29 mouse cellular contexts compared by ENCODE assay signal in the genomic region with DNA sequence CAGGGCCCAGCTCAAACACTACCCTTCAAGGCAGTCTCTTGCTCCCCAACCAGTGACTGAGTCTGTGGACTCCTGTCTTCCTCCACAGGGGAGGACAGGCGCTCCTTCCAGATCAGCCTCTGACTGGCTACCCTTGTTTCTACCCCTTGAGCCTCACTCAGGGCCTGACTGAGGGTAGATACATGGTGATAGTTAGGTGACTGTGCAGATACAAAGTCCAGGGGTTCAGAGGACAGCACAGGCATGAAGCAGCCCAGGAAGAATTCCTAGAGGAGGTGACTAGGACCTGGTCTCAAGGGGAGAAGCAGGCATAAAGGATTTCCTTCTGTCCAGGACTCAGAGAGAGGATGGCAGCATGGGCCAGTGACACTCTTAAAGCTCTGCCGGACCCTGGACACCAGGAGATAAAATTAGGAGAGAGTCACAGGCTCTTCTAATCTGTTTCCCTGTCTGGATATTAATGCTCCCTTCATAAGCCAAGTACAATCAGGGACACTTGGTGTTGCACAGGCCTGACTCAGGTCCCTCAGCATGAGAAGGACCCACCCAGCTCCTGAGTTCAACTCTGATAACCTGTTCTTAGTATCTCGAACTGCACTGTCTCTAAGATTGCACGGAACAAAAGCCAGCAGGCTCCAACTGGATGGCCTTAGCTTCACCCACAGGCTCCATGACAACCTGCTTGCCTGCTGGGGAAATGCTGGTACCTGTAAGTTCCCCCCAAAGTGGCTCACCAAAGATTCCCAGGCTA. TPM values are rescaled to one million over a fixed set of nuclear protein-coding genes. Genes with fewer than 3 reads are reported as not detected.
DNase-seq lines count a peak whose midpoint lies in the region; ATAC-seq and TF ChIP-seq lines count a peak whose summit lies in the region.
"Had no signal": no experiment of that assay in that cellular context is flagged by ENCODE, and none has a peak within 500 bp of the region (broad histone marks: within the 10 kb centered on the region; RNA-seq: fewer than 3 reads in every experiment).

No protein-coding gene starts in this region.

- no peaks in the 10 kb centered on the region for H3K36me3 ChIP-seq in heart, embryonic 11.5 days (ENCODE audit: control insufficient read depth, insufficient read depth, low read length)
- H3K36me3 ChIP-seq in kidney, adult 2 months (ENCODE audit: control insufficient read depth, insufficient read depth, low read length): no peaks in the 10 kb centered on the region
- H3K36me3 ChIP-seq in intestine, embryonic 16.5 days (ENCODE audit: control insufficient read depth, insufficient read depth, low read length): no peaks in the 10 kb centered on the region
- no peaks in the 10 kb centered on the region for H3K36me3 ChIP-seq in stomach, embryonic 16.5 days (ENCODE audit: control insufficient read depth, insufficient read depth, low read length)
- H3K36me3 ChIP-seq in liver, embryonic 11.5 days (ENCODE audit: control insufficient read depth, insufficient read depth, low read length): no peaks in the 10 kb centered on the region
- H3K36me3 ChIP-seq: embryonic facial prominence, embryonic 13.5 days; forebrain, embryonic 10.5 days; forebrain, embryonic 15.5 days; limb, embryonic 12.5 days; lung, embryonic 15.5 days; midbrain, embryonic 12.5 days; neural tube, embryonic 12.5 days had no signal

- intact Hi-C loops in heart, postnatal 25 days (cut with DNase I): no loop called here

- H3K4me3 ChIP-seq in heart, embryonic 11.5 days (ENCODE audit: low read depth, low read length): no peak overlapping the region
- no peak overlapping the region for H3K4me3 ChIP-seq in kidney, adult 2 months (ENCODE audit: insufficient read depth, low read depth, low read length)
- H3K4me3 ChIP-seq in intestine, embryonic 16.5 days (ENCODE audit: low read length): no peak overlapping the region
- no peak overlapping the region for H3K4me3 ChIP-seq in stomach, embryonic 16.5 days (replicated peaks; ENCODE audit: low read length)
- no peak overlapping the region for H3K4me3 ChIP-seq in liver, embryonic 11.5 days (ENCODE audit: low read depth, low read length)
- H3K4me3 ChIP-seq: embryonic facial prominence, embryonic 13.5 days; forebrain, embryonic 10.5 days; forebrain, embryonic 15.5 days; limb, embryonic 12.5 days; lung, embryonic 15.5 days; megakaryocyte, embryonic 14.5 days; midbrain, embryonic 12.5 days; myocyte; neural tube, embryonic 12.5 days had no signal

- H3K27ac ChIP-seq in heart, embryonic 11.5 days (ENCODE audit: low read depth, low read length): peak overlapping the region; percentile 67
- H3K27ac ChIP-seq in kidney, adult 2 months (ENCODE audit: insufficient read depth, low read depth, low read length): no peak overlapping the region
- H3K27ac ChIP-seq in intestine, embryonic 16.5 days (ENCODE audit: low read length): peak overlapping the region; percentile 86
- H3K27ac ChIP-seq in stomach, embryonic 16.5 days (ENCODE audit: low read length): peak overlapping the region; percentile 30
- no peak overlapping the region for H3K27ac ChIP-seq in liver, embryonic 11.5 days (ENCODE audit: low read depth, low read length)
- H3K27ac ChIP-seq: embryonic facial prominence, embryonic 13.5 days; forebrain, embryonic 10.5 days; forebrain, embryonic 15.5 days; kidney, postnatal 0 days; limb, embryonic 12.5 days; lung, embryonic 15.5 days; midbrain, embryonic 12.5 days; neural tube, embryonic 12.5 days had no signal

- DNase-seq in heart, postnatal 25 days (ENCODE audit: low spot score): no peak
- peak; percentile 44 for DNase-seq in kidney, adult 2 months
- DNase-seq in kidney, adult 11 months: no peak
- no peak for DNase-seq in liver, embryonic 11.5 days (ENCODE audit: low spot score)
- DNase-seq: adrenal gland, postnatal 25 days; cerebellum, adult 11-12 months; cerebellum, adult 9-11 months; gastrocnemius, postnatal 10 days; kidney, adult 18-20 months; lung, postnatal 36 days; right cerebral cortex, postnatal 4 days; thymus, adult 18-20 months; thymus, postnatal 25 days had no signal

- H3K9me3 ChIP-seq in heart, embryonic 11.5 days (replicated peaks; ENCODE audit: control insufficient read depth, low read length): no peaks in the 10 kb centered on the region
- no peaks in the 10 kb centered on the region for H3K9me3 ChIP-seq in intestine, embryonic 16.5 days (ENCODE audit: control insufficient read depth, low read length)
- H3K9me3 ChIP-seq in stomach, embryonic 16.5 days (replicated peaks; ENCODE audit: control insufficient read depth, low read length): no peaks in the 10 kb centered on the region
- H3K9me3 ChIP-seq in liver, embryonic 11.5 days (ENCODE audit: control insufficient read depth, low read length): no peaks in the 10 kb centered on the region
- H3K9me3 ChIP-seq: embryonic facial prominence, embryonic 13.5 days; forebrain, embryonic 10.5 days; forebrain, embryonic 15.5 days; limb, embryonic 12.5 days; lung, embryonic 15.5 days; megakaryocyte, embryonic 14.5 days; midbrain, embryonic 12.5 days; neural tube, embryonic 12.5 days had no signal

- H3K27me3 ChIP-seq in heart, embryonic 11.5 days (ENCODE audit: control insufficient read depth, insufficient read depth, low read length): no peaks in the 10 kb centered on the region
- no peaks in the 10 kb centered on the region for H3K27me3 ChIP-seq in kidney, adult 2 months (replicated peaks; ENCODE audit: control insufficient read depth, insufficient read depth, low read length)
- H3K27me3 ChIP-seq in intestine, embryonic 16.5 days (replicated peaks; ENCODE audit: control insufficient read depth, insufficient read depth, low read length): no peaks in the 10 kb centered on the region
- H3K27me3 ChIP-seq in stomach, embryonic 16.5 days (ENCODE audit: control insufficient read depth, insufficient read depth, low read length): no peaks in the 10 kb centered on the region
- H3K27me3 ChIP-seq in liver, embryonic 11.5 days (replicated peaks; ENCODE audit: control insufficient read depth, insufficient read depth, low read length): no peaks in the 10 kb centered on the region
- H3K27me3 ChIP-seq: embryonic facial prominence, embryonic 13.5 days; forebrain, embryonic 15.5 days; limb, embryonic 12.5 days; lung, embryonic 15.5 days; midbrain, embryonic 12.5 days; neural tube, embryonic 12.5 days; Patski had no signal

- H3K4me2 ChIP-seq in heart, embryonic 11.5 days: no peak overlapping the region
- no peak overlapping the region for H3K4me2 ChIP-seq in intestine, embryonic 16.5 days (ENCODE audit: low read depth, low read length)
- H3K4me2 ChIP-seq in stomach, embryonic 16.5 days (ENCODE audit: low read depth, low read length): no peak overlapping the region
- no peak overlapping the region for H3K4me2 ChIP-seq in liver, embryonic 11.5 days
- H3K4me2 ChIP-seq: embryonic facial prominence, embryonic 13.5 days; forebrain, embryonic 15.5 days; limb, embryonic 12.5 days; lung, embryonic 15.5 days; midbrain, embryonic 12.5 days; neural tube, embryonic 12.5 days had no signal

- ATAC-seq in heart, embryonic 11.5 days (replicated peaks; ENCODE audit: insufficient number of reproducible peaks, low FRiP score, low TSS enrichment): no peak
- ATAC-seq in intestine, embryonic 16.5 days: peak; percentile 87
- no peak for ATAC-seq in stomach, embryonic 16.5 days (ENCODE audit: insufficient read depth, low FRiP score)
- no peak for ATAC-seq in activated CD4-positive, CD25-positive, alpha-beta regulatory T cell, adult 4 months
- ATAC-seq in liver, embryonic 11.5 days (replicated peaks; ENCODE audit: low FRiP score): no peak
- ATAC-seq: forebrain, embryonic 15.5 days; hindbrain, embryonic 16.5 days; Patski had no signal

- whole genome bisulfite sequencing in heart, embryonic 11.5 days (ENCODE audit: insufficient replicate concordance): 61% methylated on average over 4 of the region's 4 CpGs
- WGBS in kidney, adult 2 months: 88% methylated on average over 4 of the region's 4 CpGs
- WGBS in intestine, embryonic 16.5 days: 71% methylated on average over 4 of the region's 4 CpGs
- WGBS in stomach, embryonic 16.5 days: 77% methylated on average over 4 of the region's 4 CpGs
- 81% methylated on average over 4 of the region's 4 CpGs for WGBS in liver, embryonic 11.5 days

- peaks cover 41% of the 10 kb centered on the region for H3K4me1 ChIP-seq in heart, embryonic 11.5 days (ENCODE audit: control insufficient read depth, insufficient read depth, low read length)
- H3K4me1 ChIP-seq in kidney, adult 2 months (ENCODE audit: control insufficient read depth, insufficient read depth, low read length): peaks cover 21% of the 10 kb centered on the region
- H3K4me1 ChIP-seq in intestine, embryonic 16.5 days (ENCODE audit: control insufficient read depth, insufficient read depth, low read length): peaks cover 40% of the 10 kb centered on the region
- H3K4me1 ChIP-seq in stomach, embryonic 16.5 days (ENCODE audit: control insufficient read depth, insufficient read depth, low read length): peaks cover 19% of the 10 kb centered on the region
- H3K4me1 ChIP-seq in liver, embryonic 11.5 days (replicated peaks; ENCODE audit: control insufficient read depth, insufficient read depth, low read length): peaks cover 2% of the 10 kb centered on the region

- TF ChIP-seq POLR2A in kidney, adult 2 months (IDR thresholded peaks at IDR 0.05; ENCODE audit: low read depth, low read length): no peak

- peak overlapping the region; percentile 12; the same call in 1 of the 2 replicates for H3K9ac ChIP-seq in heart, embryonic 11.5 days (ENCODE audit: low read depth, low read length)
- peak overlapping the region; percentile 41 for H3K9ac ChIP-seq in intestine, embryonic 16.5 days (ENCODE audit: low read depth, low read length)
- H3K9ac ChIP-seq in stomach, embryonic 16.5 days (ENCODE audit: low read length): no peak overlapping the region
- no peak overlapping the region for H3K9ac ChIP-seq in liver, embryonic 11.5 days (ENCODE audit: low read depth, low read length)
- H3K9ac ChIP-seq: embryonic facial prominence, embryonic 13.5 days; forebrain, embryonic 15.5 days; limb, embryonic 12.5 days; lung, embryonic 15.5 days; midbrain, embryonic 12.5 days; neural tube, embryonic 12.5 days had no signal

- no peak for TF ChIP-seq CTCF in kidney, adult 2 months (conservative IDR thresholded peaks at IDR 0.05; ENCODE audit: insufficient read depth, insufficient read length, low read depth, low read length)

RNA-seq across cellular contexts. Expression of a gene that starts 37.5 kb away (rescaled TPM):
- polyA plus RNA-seq in heart, embryonic 11.5 days (2014; fragmentation: Nextera tagmentation; extraction: Ambion mirVana): 2.0 and 3.0 TPM in 2 replicates
- 1 to 10 TPM; 4.7 to 6.3 TPM for total RNA-seq in heart, postnatal 25 days (2021)
- polyA plus RNA-seq in kidney, adult 2 months (2012; rRNA removed): 22.0 and 28.7 TPM in 2 replicates
- polyA plus RNA-seq in intestine, embryonic 16.5 days (2015; fragmentation: Nextera tagmentation; extraction: Ambion mirVana): 1.5 and 1.6 TPM in 2 replicates
- 2.3 and 2.9 TPM in 2 replicates for polyA plus RNA-seq in stomach, embryonic 16.5 days (2015; fragmentation: Nextera tagmentation; extraction: Ambion mirVana)
- polyA plus RNA-seq in activated CD4-positive, CD25-positive, alpha-beta regulatory T cell, adult 4 months (2017; shearing (Covaris generic)): under 1 TPM; 0.33 to 0.57 TPM
- 0.08 and 0.12 TPM in 2 replicates for polyA plus RNA-seq in liver, embryonic 11.5 days (2014; fragmentation: Nextera tagmentation; extraction: Ambion mirVana)

Comparison
In these comparisons a context has a peak if more than half of its experiments do, and no peak if none do; other contexts are left out.
1. H3K27ac ChIP-seq: peak in heart, embryonic 11.5 days (single experiment), intestine, embryonic 16.5 days (single experiment) and stomach, embryonic 16.5 days (single experiment); none in kidney, adult 2 months (single experiment) and liver, embryonic 11.5 days (single experiment).
2. H3K9ac ChIP-seq: peak in heart, embryonic 11.5 days (single experiment) and intestine, embryonic 16.5 days (single experiment); none in stomach, embryonic 16.5 days (single experiment) and liver, embryonic 11.5 days (single experiment).